Mouse (Mus musculus): ENCODE results near the gene Shb. TPM values are rescaled to one million over a fixed set of nuclear protein-coding genes. Genes with fewer than 3 reads are reported as not detected.

Gene Shb
- polyA plus RNA-seq, 1 experiment = 11.4 TPM

DNA sequence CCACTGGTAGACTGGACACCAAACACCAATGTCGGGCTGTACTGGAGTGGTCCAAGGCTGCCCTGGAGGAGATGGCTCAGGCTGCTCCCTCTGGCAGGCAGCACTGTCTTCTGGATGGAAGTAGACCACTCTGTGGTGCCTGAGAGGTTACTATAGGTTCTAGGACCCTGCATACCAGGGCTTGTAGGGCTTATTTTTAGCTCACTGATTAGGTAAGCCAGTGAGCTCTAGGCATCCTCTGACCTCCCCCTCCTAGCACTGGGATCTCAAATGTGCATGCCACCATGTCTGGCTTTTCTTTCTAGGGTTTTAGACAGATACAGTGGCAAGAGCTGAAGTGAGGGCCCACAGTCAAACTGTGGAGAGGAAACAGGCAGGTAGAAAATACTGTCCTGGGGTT, 24.8 kb downstream of the Shb start:
- TF ChIP-seq POLR2A (IDR thresholded peaks at IDR 0.05; ENCODE audit: low read depth, low read length) = no peak
- TF ChIP-seq CTCF (IDR thresholded peaks at IDR 0.05; ENCODE audit: borderline replicate concordance, insufficient read depth, low read length) = no peak
- H3K27ac ChIP-seq (ENCODE audit: insufficient read depth, low read length) = no peak overlapping the region
- no peak overlapping the region for H3K4me3 ChIP-seq (ENCODE audit: insufficient read depth, low read length)
- peaks cover 13% of the 10 kb centered on the region for H3K4me1 ChIP-seq (ENCODE audit: control insufficient read depth, insufficient read depth, low read length)

DNA sequence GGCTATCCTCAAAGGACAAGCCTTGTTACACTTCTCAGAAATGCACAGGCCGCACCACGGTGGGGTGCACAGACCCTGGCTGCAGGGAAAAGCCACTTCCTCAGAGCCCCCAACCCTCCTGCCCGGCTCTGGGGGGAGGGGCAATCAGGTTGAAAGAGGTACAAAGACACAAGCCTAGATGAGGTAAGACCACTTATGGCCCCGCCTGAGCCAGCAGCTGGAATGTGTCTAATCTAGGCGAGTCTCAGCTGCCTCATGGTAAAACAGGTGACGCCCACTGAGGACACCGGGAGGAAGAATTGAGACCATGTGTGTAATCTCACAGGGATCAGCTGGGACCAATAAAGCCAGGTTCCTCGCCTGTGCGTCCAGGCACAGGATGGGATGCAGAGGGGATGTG, 25.2 kb downstream of the Shb start:
- no peak overlapping the region for H3K4me3 ChIP-seq (ENCODE audit: insufficient read depth, low read length)
- H3K27ac ChIP-seq (ENCODE audit: insufficient read depth, low read length) = no peak overlapping the region
- TF ChIP-seq CTCF (IDR thresholded peaks at IDR 0.05; ENCODE audit: borderline replicate concordance, insufficient read depth, low read length) (no peak), POLR2A (IDR thresholded peaks at IDR 0.05; ENCODE audit: low read depth, low read length) (no peak)
- H3K4me1 ChIP-seq (ENCODE audit: control insufficient read depth, insufficient read depth, low read length) = peaks cover 13% of the 10 kb centered on the region

DNA sequence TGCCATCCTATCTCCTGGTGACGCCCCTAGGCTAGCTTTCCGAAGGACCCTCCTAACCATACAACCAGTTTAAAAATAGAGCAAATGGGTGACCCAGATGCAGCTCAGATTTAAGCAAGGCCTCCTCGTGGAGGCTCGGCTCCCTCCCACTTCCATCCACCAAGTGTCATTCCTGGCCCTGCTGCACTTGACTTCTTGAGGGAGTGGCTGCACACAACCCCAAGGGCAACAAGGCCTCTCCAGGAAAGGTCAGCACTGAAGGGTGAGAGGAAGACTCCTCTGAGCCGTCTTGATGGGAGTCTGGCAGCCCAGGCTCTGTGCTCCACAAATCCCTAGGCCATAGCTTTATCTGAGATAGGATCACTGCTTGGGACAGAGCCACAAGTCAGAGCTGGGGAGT, 25.7 kb downstream of the Shb start:
- peaks cover 13% of the 10 kb centered on the region for H3K4me1 ChIP-seq (ENCODE audit: control insufficient read depth, insufficient read depth, low read length)
- no peak for TF ChIP-seq CTCF (IDR thresholded peaks at IDR 0.05; ENCODE audit: borderline replicate concordance, insufficient read depth, low read length)
- no peak for TF ChIP-seq POLR2A (IDR thresholded peaks at IDR 0.05; ENCODE audit: low read depth, low read length)
- no peak overlapping the region for H3K27ac ChIP-seq (ENCODE audit: insufficient read depth, low read length)
- H3K4me3 ChIP-seq (ENCODE audit: insufficient read depth, low read length) = no peak overlapping the region

DNA sequence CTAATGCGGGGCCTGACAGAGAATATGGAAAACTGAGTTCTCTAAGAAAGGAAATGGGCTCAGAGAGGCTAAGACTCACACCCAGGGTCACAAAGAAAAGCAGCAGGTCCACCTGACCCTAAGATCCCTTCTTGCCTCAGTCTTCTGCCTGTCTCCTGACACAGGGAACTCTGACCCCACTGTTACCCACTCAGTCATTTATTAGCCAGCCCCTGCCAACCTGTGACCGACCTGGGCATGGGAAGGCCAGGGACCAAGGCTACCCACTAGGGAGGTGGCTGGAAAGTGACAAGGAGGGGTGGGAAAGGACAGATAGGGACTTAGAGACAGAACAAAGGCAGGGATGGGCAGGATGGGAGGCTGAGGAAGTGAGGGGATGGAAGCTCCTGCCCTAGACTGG, 26.6 kb downstream of the Shb start:
- Histone ChIP-seq H3K27ac (ENCODE audit: insufficient read depth, low read length) (no peak overlapping the region), H3K4me1 (ENCODE audit: control insufficient read depth, insufficient read depth, low read length) (peaks cover 13% of the 10 kb centered on the region), H3K4me3 (ENCODE audit: insufficient read depth, low read length) (no peak overlapping the region)
- TF ChIP-seq CTCF (IDR thresholded peaks at IDR 0.05; ENCODE audit: borderline replicate concordance, insufficient read depth, low read length) = no peak
- no peak for TF ChIP-seq POLR2A (IDR thresholded peaks at IDR 0.05; ENCODE audit: low read depth, low read length)

DNA sequence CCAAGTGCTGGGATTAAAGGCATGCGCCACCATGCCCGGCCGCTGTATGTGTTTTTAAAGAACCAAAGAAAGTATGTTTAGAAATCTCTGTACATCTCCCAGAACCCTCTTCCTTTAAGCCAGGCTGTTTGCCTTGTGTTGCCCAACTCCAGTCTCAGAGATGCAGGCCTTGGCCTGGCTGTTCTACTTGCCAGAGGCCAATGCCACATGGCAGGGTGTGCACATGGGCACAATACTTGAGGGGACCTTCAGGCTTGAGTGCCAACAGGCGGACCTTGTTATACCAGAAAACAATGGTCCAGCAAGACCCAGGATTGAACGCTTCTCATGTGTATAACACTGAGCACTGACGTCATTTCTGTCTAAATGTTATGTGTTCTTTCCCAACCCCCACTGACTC, 27.1 kb downstream of the Shb start:
- Histone ChIP-seq H3K27ac (ENCODE audit: insufficient read depth, low read length) (no peak overlapping the region), H3K4me1 (ENCODE audit: control insufficient read depth, insufficient read depth, low read length) (peaks cover 14% of the 10 kb centered on the region), H3K4me3 (ENCODE audit: insufficient read depth, low read length) (no peak overlapping the region)
- TF ChIP-seq POLR2A (IDR thresholded peaks at IDR 0.05; ENCODE audit: low read depth, low read length) (no peak), CTCF (IDR thresholded peaks at IDR 0.05; ENCODE audit: borderline replicate concordance, insufficient read depth, low read length) (no peak)

DNA sequence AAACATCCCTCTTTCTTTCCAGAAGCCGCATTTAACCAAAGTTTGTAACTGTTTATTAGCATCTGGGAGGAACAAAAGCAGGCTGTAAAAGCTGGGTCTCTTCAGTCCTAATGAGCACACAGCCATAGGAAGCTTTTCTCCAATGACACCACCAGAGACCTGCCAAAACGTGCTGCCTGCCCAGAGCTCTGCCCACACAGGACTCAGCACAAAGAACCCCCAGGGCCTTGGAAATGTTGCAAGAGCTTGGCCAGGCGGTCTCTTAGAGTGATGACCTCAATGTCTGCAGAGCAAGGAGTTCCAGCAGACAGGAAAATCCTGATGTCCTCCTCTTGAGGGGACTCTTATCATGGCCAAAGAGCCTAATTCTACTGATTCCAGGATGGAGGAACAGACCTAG, 28.5 kb downstream of the Shb start:
- no peak for TF ChIP-seq POLR2A (IDR thresholded peaks at IDR 0.05; ENCODE audit: low read depth, low read length)
- Histone ChIP-seq H3K4me1 (ENCODE audit: control insufficient read depth, insufficient read depth, low read length) (peaks cover 20% of the 10 kb centered on the region), H3K27ac (ENCODE audit: insufficient read depth, low read length) (peak overlapping the region; percentile 21; the same call in 1 of the 2 replicates), H3K4me3 (ENCODE audit: insufficient read depth, low read length) (no peak overlapping the region)

DNA sequence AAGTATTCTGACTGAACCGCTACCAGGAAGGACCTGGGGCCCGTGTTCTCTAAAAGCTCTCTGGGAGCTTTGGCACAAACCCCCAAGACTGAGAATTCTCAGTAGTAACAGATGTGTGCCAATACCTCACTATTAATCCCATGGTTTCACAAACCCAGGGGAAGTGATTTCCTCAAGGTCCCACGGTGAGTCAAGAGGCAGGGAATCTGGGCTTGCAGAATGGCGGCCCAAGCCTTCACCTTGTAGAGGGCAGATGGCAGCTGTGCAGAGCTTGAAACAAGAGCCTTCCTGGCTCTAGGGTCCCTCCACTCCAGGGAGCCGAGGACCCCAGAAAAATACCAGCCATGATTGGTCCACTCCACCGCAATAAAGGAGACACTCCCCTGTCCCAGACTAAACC, 28.9 kb downstream of the Shb start:
- Histone ChIP-seq H3K27ac (ENCODE audit: insufficient read depth, low read length) (peak overlapping the region; percentile 21; the same call in 1 of the 2 replicates), H3K4me3 (ENCODE audit: insufficient read depth, low read length) (no peak overlapping the region), H3K4me1 (ENCODE audit: control insufficient read depth, insufficient read depth, low read length) (peaks cover 23% of the 10 kb centered on the region)
- TF ChIP-seq POLR2A (IDR thresholded peaks at IDR 0.05; ENCODE audit: low read depth, low read length) (no peak), CTCF (IDR thresholded peaks at IDR 0.05; ENCODE audit: borderline replicate concordance, insufficient read depth, low read length) (no peak)

DNA sequence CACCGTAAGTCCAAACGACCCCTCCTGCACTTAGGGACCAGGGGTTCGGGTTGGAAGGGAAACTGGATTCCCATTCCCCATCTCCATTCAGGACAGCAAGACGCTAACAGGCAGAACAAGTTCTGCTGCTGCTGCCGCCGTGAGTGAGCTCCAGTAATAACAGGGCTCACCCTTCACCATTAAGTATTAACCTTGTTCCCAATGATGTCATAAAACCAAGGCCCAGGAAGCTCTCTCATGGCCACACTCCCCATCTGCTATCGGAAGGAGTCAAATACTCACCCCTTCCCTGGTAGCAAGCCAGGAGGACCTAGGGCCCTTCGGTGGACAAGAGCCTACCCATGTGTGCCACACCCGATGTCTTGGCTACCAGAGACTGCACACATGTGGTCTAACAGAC, 30.3 kb downstream of the Shb start:
- Histone ChIP-seq H3K27ac (ENCODE audit: insufficient read depth, low read length) (no peak overlapping the region), H3K4me3 (ENCODE audit: insufficient read depth, low read length) (no peak overlapping the region), H3K4me1 (ENCODE audit: control insufficient read depth, insufficient read depth, low read length) (peaks cover 16% of the 10 kb centered on the region)
- TF ChIP-seq CTCF (IDR thresholded peaks at IDR 0.05; ENCODE audit: borderline replicate concordance, insufficient read depth, low read length) (no peak), POLR2A (IDR thresholded peaks at IDR 0.05; ENCODE audit: low read depth, low read length) (no peak)

DNA sequence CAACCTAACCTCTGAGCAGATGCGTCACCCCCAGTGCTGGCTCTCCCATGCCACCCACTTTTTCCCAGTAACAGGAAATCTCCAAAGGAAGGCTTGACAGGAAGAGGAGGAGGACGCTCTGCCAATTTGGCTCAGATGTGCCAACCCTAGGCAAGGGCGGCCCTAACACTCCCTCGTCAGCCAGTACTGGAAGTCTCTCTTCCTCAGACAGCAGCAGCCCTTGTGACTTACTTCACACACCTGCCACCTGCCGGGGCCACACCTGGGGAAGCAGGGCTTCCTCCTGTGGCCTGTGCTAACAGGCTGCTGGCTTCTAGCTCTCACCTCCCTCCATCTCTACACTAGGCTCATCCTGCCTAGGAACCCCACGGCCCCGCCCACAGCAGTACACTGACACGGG, 31.9 kb downstream of the Shb start:
- no peak for TF ChIP-seq CTCF (IDR thresholded peaks at IDR 0.05; ENCODE audit: borderline replicate concordance, insufficient read depth, low read length)
- TF ChIP-seq POLR2A (IDR thresholded peaks at IDR 0.05; ENCODE audit: low read depth, low read length) = no peak
- 0 out of 2 replicates have a peak overlapping the region, but pooled peaks have one; percentile 46 for H3K27ac ChIP-seq (ENCODE audit: insufficient read depth, low read length)
- H3K4me1 ChIP-seq (ENCODE audit: control insufficient read depth, insufficient read depth, low read length) = peaks cover 12% of the 10 kb centered on the region
- H3K4me3 ChIP-seq (ENCODE audit: insufficient read depth, low read length) = no peak overlapping the region

DNA sequence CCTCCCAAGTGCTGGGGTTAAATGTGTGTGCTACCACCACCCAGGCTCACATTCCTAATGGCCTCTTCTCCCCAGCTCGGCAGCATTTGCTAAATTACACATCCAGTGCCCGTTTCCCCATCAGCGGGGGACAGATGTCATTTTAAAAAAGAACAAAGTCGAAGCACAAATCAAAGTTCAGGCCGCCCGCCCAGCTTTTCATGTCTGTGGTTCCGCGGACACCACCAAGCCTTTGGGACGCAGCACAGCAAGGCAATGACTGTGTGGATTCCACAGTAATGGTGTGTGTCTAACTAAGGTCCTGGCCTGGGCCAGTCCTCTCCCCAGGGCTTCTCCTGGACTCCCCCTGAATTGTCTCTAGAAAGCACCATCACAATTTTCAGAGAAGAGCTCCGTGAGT, 32.7 kb downstream of the Shb start:
- Histone ChIP-seq H3K27ac (ENCODE audit: insufficient read depth, low read length) (peak overlapping the region; percentile 46), H3K4me3 (ENCODE audit: insufficient read depth, low read length) (no peak overlapping the region), H3K4me1 (ENCODE audit: control insufficient read depth, insufficient read depth, low read length) (peaks cover 12% of the 10 kb centered on the region)
- no peak for TF ChIP-seq POLR2A (IDR thresholded peaks at IDR 0.05; ENCODE audit: low read depth, low read length)
- TF ChIP-seq CTCF (IDR thresholded peaks at IDR 0.05; ENCODE audit: borderline replicate concordance, insufficient read depth, low read length) = no peak

DNA sequence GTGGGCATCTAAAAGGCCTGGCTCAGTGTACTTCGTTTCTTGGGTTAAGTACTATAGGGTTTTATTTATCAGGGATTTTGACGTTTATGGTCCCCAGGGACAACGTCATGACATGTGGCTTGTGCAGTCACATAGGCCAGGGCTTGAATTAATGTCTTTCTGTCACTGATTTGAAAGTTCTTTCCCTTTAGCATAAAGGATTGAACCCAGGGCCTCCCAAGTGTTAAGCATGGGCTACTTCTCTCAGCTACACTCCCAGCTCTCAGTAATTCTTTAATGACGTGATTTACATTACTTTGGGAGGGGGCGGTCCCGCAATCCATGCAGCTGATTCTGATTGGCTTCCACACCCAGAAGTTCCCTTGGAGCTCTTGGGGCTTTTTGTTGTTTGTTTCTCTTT, 33.2 kb downstream of the Shb start:
- Histone ChIP-seq H3K4me3 (ENCODE audit: insufficient read depth, low read length) (no peak overlapping the region), H3K4me1 (ENCODE audit: control insufficient read depth, insufficient read depth, low read length) (peaks cover 17% of the 10 kb centered on the region), H3K27ac (ENCODE audit: insufficient read depth, low read length) (peak overlapping the region; percentile 46)
- TF ChIP-seq CTCF (IDR thresholded peaks at IDR 0.05; ENCODE audit: borderline replicate concordance, insufficient read depth, low read length) (no peak), POLR2A (IDR thresholded peaks at IDR 0.05; ENCODE audit: low read depth, low read length) (no peak)

Measured in embryonic fibroblast, embryonic 13.5 days (primary cell).